Mouse (Mus musculus): ENCODE measurements around the gene Ctc1. TPM values are rescaled to one million over a fixed set of nuclear protein-coding genes. Genes with fewer than 3 reads are reported as not detected.

Ctc1 gene
- 18.6 and 58.1 TPM in 2 replicates for polyA plus RNA-seq (2012; ENCODE audit: low replicate concordance)

GRCm38 (mm10) chr11:69015644-69016441 lies at the start of gene Ctc1:
Gene Ctc1, plus strand, starts transcription at chr11:69015911.

GRCm38 (mm10) chr11:68967337-68968282 lies 48.1 kb upstream of the Ctc1 start, which contains the start of gene Slc25a35:
Gene Slc25a35, plus strand, starts transcription at chr11:68968131.

GRCm38 (mm10) chr11:68975085-68975484 lies 40.6 kb upstream of the Ctc1 start, which contains the start of gene Rangrf:
Gene Rangrf, minus strand, starts transcription at chr11:68975185.

GRCm38 (mm10) chr11:69008182-69009121 lies 7.3 kb upstream of the Ctc1 start, which contains the start of gene Pfas:
Gene Pfas, minus strand, starts transcription at chr11:69008460.

GRCm38 (mm10) chr11:69045531-69046394 lies 30.1 kb downstream of the Ctc1 start, which contains the start of gene Aurkb:
Gene Aurkb, plus strand, starts transcription at chr11:69045647.

GRCm38 (mm10) chr11:69059357-69059974 lies 43.8 kb downstream of the Ctc1 start, which contains the start of gene Borcs6:
Gene Borcs6, plus strand, starts transcription at chr11:69059717.

GRCm38 (mm10) chr11:69070590-69071222 lies 55.0 kb downstream of the Ctc1 start, which contains the start of gene Tmem107:
Gene Tmem107, plus strand, starts transcription at chr11:69070806.

Other genes with a start within 250 kb of the Ctc1 start
- gene Ndel1, start 144.1 kb upstream of the Ctc1 start, polyA plus RNA-seq (2012; ENCODE audit: low replicate concordance), result 36.5 and 77.0 TPM in 2 replicates
- not detected in 2 replicates for gene Rnf222, start 127.4 kb upstream of the Ctc1 start, polyA plus RNA-seq (2012; ENCODE audit: low replicate concordance)
- 7.7 and 20.4 TPM in 2 replicates for gene Rpl26, start 114.3 kb upstream of the Ctc1 start, polyA plus RNA-seq (2012; ENCODE audit: low replicate concordance)
- gene Odf4, start 88.8 kb upstream of the Ctc1 start, polyA plus RNA-seq (2012; ENCODE audit: low replicate concordance), result not detected in 2 replicates
- 0.17 and 1.4 TPM in 2 replicates for gene Arhgef15, start 58.4 kb upstream of the Ctc1 start, polyA plus RNA-seq (2012; ENCODE audit: low replicate concordance)
- gene Slc25a35, start 47.8 kb upstream of the Ctc1 start, polyA plus RNA-seq (2012; ENCODE audit: low replicate concordance), result 3.6 and 3.7 TPM in 2 replicates
- gene Rangrf, start 40.7 kb upstream of the Ctc1 start, polyA plus RNA-seq (2012; ENCODE audit: low replicate concordance), result 1.9 and 4.5 TPM in 2 replicates
- gene Pfas, start 7.5 kb upstream of the Ctc1 start, polyA plus RNA-seq (2012; ENCODE audit: low replicate concordance), result 6.7 and 16.4 TPM in 2 replicates
- 25.7 and 39.4 TPM in 2 replicates for gene Aurkb, start 29.7 kb downstream of the Ctc1 start, polyA plus RNA-seq (2012; ENCODE audit: low replicate concordance)
- 35.0 and 102 TPM in 2 replicates for gene Borcs6, start 43.8 kb downstream of the Ctc1 start, polyA plus RNA-seq (2012; ENCODE audit: low replicate concordance)
- 6.0 and 14.2 TPM in 2 replicates for gene Tmem107, start 54.9 kb downstream of the Ctc1 start, polyA plus RNA-seq (2012; ENCODE audit: low replicate concordance)
- 133 and 285 TPM in 2 replicates for gene Vamp2, start 72.6 kb downstream of the Ctc1 start, polyA plus RNA-seq (2012; ENCODE audit: low replicate concordance)
- gene Per1, start 79.3 kb downstream of the Ctc1 start, polyA plus RNA-seq (2012; ENCODE audit: low replicate concordance), result 32.9 and 51.0 TPM in 2 replicates
- gene Hes7, start 104.5 kb downstream of the Ctc1 start, polyA plus RNA-seq (2012; ENCODE audit: low replicate concordance), result 0.33 and 2.2 TPM in 2 replicates
- 0.34 and 1.3 TPM in 2 replicates for gene 9130213A22Rik, start 106.7 kb downstream of the Ctc1 start, polyA plus RNA-seq (2012; ENCODE audit: low replicate concordance)
- gene Aloxe3, start 110.0 kb downstream of the Ctc1 start, polyA plus RNA-seq (2012; ENCODE audit: low replicate concordance), result 0.05 and 0.07 TPM in 2 replicates
- gene Alox12b, start 141.1 kb downstream of the Ctc1 start, polyA plus RNA-seq (2012; ENCODE audit: low replicate concordance), result not detected in 2 replicates
- gene Alox8, start 181.9 kb downstream of the Ctc1 start, polyA plus RNA-seq (2012; ENCODE audit: low replicate concordance), result 0.18 and 0.36 TPM in 2 replicates
- 0.03 TPM in 2 replicates for gene Gucy2e, start 221.1 kb downstream of the Ctc1 start, polyA plus RNA-seq (2012; ENCODE audit: low replicate concordance)